Mouse (Mus musculus) spleen, adult 18-20 months (tissue): ENCODE data around the gene Yy1.

Experiments used
- DNase-seq, 2 experiments: peaks; one replicate each; pipeline ENCODE4 v3.0.0; 2022; ENCODE audit warnings: mixed read lengths in 2 of 2

Yy1 gene

DNA sequence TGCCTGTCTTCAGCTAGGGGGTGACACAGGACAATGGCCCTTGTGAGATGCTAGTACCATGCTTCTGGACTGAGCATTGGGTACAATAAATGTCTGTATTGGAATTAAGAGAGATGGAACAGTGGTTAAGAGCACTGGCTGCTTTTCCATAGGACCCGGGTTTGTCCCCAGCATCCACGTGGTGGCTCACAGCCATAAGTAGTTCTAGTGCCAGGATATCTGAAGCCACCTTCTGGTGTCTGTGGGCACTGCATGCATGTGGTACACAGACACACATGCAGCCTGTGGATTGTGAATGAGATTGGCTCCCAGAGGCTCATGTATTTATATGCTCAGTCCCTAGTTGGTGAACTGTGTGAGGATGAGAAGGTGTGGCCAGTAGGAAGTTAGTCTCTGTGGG is 76.8 kb downstream of the Yy1 start:
- DNase-seq, result no peak
